Mouse (Mus musculus) testis, adult 2 months (tissue): ENCODE data around the gene Fign.

Source experiments
- CTCF ChIP-seq: fragments of 200-500 bp; IDR thresholded peaks from 2 replicates; pipeline ENCODE4 v1.5.1; 2012; ENCODE audit warnings: low read depth, mild to moderate bottlenecking, inconsistent platforms, low read length, moderate library complexity; ENCODE audit not compliant: control insufficient read depth, insufficient read depth, insufficient replicate concordance
- POLR2A ChIP-seq: fragments of 200-500 bp; IDR thresholded peaks from 2 replicates; pipeline ENCODE4 v1.6.1; 2012; ENCODE audit warnings: low read depth, mild to moderate bottlenecking, inconsistent platforms, low read length, moderate library complexity; ENCODE audit not compliant: control insufficient read depth

GRCm38 (mm10) chr2:64116613-64117012 lies 18.8 kb upstream of the Fign start:
- TF ChIP-seq CTCF (no peak), POLR2A (no peak)
